Mouse (Mus musculus): ENCODE measurements around the gene Pam.
A peak's percentile ranks its signal among the peaks of the same experiment; 100 is the strongest.

Pam gene

GRCm38 (mm10) chr1:98095246-98095990 is at the start of gene Pam:
TSS of gene Pam (minus strand) at chr1:98095646.
- peak; percentile 91 for DNase-seq

- no peak for DNase-seq
Measured at GRCm38 (mm10) chr1:98144845-98145244, 49.4 kb upstream of the Pam start.

GRCm38 (mm10) chr1:98131244-98131643 is 35.8 kb upstream of the Pam start:
- DNase-seq, result no peak

DNA sequence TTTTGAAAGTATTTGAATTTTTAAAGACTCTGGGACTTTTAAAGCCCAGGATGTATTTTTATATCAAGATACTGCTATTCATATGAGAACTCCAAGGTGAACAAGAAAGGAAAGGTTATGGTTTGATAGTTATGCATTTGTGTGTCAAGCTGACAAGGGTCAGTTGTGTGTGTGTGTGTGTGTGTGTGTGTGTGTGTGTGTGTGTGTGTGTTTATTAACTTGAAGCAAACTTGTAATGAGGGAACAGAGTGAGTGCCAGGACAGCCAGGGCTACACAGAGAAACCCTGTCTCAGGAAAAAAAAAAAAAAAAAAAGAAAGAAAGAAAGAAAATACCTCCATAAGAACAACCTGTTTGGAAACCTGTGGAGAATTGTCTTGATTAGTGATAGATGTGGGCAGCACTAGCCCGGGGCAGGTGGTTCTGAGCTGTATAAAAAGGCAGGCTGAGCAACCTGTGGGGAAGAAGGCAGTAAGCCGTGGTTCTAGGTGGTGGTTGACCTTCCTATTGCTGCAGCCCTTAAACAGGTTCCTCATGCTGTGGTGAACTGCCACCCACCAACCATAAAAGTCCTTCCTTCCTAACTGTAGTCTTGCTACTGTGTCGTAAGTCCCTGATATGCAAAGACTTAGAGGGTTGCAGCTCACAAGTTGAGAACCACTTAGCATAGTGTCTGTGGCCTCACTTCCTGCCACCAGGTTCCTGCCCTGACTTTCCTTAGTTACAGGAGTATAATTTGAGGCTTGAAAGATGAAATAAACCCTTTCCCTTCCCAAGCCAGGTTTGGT is 34.3 kb upstream of the Pam start:
- DNase-seq, result no peak

- DNase-seq, result no peak
Measured at GRCm38 (mm10) chr1:98129111-98129510, 33.7 kb upstream of the Pam start.

- no peak for DNase-seq
Measured at GRCm38 (mm10) chr1:98128338-98129096, 33.1 kb upstream of the Pam start.

- DNase-seq, result no peak
Measured at GRCm38 (mm10) chr1:98126268-98126667, 30.8 kb upstream of the Pam start.

DNA sequence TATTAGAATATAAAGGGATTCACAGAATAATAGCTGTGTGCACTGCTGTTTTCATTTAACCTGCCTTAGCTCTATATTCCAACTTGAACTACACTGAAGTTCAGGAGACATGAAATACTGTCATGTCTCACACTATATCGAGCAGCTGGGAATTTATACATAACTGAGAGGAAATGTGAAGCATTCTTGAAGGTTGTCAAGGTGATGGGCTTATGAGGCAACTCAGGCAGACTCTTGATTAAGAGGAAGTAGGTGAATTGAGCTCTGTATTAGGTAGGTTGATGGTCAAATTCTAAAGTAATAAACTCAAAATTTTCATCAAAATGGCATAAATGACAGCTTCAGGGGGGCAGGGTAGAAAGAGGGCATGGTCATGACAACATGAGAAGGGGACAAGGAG is 29.3 kb upstream of the Pam start:
- DNase-seq, result no peak

- peak; percentile 8 for DNase-seq
Measured at GRCm38 (mm10) chr1:98119595-98119994, 24.1 kb upstream of the Pam start.

DNA sequence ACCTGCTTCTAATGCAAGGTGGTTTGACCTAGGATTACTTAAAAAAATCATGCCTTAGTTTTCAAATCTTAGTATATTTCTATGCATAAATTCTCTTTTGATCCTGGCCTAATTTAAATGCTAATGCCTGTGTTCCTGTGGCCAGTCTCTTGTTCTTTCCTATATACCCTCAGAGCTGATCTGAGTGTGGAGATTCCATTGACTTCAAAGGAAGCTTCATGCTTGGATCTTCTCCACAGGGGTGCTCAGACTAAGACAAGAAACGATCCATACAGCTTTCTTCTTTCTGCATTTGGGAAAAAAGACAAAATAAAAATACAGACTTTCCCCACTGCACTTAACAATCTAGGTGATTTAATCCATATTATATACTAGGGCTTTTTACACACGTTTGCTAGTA is 12.2 kb upstream of the Pam start:
- DNase-seq, result no peak

DNA sequence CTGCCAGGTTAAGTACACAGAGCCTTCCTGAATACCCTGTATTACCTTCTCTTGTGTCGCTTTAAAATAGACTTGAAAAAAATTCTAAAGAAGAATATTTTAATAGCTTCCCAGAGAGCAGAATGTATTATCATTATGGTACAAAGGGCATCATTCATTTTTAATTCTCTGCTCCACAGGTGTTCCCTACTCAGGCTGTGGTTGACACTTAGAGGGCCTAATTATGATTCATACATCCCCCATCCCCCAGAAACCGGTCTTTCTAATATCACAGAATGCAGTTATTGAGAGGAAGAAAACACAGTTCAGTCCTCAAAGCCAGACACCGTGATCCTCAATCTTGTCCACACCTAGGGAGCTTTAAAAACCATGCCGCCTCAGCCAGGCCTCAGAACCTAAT is 4.0 kb upstream of the Pam start:
- no peak for DNase-seq

- no peak for DNase-seq
Measured at GRCm38 (mm10) chr1:98097957-98098729, 2.7 kb upstream of the Pam start.

- DNase-seq, result no peak
Measured at GRCm38 (mm10) chr1:98096396-98096935, 1.0 kb upstream of the Pam start.

- no peak for DNase-seq
Measured at GRCm38 (mm10) chr1:98095991-98096330, 515 bp upstream of the Pam start.

DNA sequence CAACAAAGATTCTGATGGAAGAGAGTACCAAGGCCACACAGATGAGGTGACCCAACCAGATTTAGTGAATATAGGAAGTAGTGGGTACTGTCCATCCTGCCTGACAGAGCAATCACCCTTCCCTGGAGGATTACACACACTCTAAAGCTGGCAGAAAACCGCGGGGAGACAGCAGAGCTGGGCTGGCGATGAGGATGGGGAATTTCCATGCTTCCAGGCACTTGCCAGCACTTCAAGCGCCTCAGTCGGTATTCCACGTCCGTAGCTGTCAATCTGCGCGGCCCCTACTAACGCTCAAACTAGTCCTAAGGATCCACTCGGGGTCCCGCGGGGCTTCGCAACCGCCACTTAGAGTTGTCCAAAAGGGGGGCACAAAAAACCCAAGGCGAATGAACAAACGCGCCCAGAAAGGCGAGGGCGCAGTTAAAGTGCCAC is 618 bp downstream of the Pam start:
- DNase-seq, result peak; percentile 57

GRCm38 (mm10) chr1:98089336-98089975 is 6.0 kb downstream of the Pam start:
- DNase-seq, result no peak

GRCm38 (mm10) chr1:98086456-98086855 is 9.0 kb downstream of the Pam start:
- no peak for DNase-seq

DNA sequence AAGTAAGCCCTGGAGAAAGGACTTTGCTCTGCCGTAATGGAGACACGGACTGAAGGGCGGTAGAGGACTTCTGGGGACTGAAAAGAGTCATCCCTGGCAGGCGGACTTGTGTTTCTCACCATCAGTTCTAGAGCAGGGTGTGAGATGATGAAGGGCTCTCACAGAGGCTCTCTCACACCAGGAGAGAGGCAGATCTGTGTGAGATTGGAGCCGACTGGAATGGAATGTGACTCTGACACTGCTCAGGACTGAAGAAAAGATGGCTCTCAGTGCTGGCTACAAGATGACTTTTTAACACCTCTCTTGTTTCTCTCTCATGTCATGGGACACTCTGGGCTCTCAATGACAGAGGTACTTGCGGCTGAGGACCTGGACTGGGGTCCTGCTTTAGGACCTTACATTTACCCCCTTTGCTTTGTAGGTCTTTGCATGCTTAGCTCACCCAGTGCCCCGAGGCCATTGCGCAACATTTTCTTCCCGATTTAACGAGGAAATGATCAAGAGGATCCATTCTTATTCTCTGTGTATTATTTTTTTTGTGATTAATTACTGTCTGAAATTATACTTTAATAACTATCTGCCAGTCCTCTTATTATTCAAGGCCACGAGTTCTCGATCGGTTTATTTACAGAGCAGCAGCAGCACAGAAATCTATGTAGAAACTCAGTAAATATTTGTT is 10.7 kb downstream of the Pam start:
- no peak for DNase-seq

GRCm38 (mm10) chr1:98083508-98083907 is 11.9 kb downstream of the Pam start:
- no peak for DNase-seq

DNA sequence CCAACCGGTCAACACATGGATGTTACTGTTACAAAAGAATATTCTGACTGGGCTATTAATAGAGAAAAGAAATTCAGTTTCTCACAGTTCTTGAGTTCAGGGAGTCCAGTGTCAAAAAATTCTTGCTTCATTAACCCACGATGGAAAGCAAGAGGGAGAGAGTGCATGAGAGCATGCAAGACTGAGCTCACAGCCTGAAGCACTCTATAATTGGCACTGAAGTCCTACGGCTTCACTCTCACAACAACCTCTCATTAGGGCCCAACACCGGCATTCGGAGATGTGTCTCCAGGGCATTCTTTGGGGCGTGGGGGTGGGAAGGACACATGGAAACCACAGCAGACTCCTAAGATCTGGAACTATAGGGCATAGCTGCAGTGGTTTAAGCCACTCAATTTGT is 12.5 kb downstream of the Pam start:
- no peak for DNase-seq

GRCm38 (mm10) chr1:98080431-98080830 is 15.0 kb downstream of the Pam start:
- DNase-seq, result no peak
